Mouse (Mus musculus) lung, postnatal 14 days (tissue): Measurements from ENCODE around the gene Nudt3.
A peak's percentile ranks its signal among the peaks of the same experiment; 100 is the strongest.
"Not testable (repeated sequence)": the region's sequence is repeated elsewhere in the genome, so short reads cannot be mapped to it uniquely, and the experiment has no call there.

Experiments
- DNase-seq: peaks from one replicate; pipeline ENCODE4 v3.0.0; 2021

Gene Nudt3

DNA sequence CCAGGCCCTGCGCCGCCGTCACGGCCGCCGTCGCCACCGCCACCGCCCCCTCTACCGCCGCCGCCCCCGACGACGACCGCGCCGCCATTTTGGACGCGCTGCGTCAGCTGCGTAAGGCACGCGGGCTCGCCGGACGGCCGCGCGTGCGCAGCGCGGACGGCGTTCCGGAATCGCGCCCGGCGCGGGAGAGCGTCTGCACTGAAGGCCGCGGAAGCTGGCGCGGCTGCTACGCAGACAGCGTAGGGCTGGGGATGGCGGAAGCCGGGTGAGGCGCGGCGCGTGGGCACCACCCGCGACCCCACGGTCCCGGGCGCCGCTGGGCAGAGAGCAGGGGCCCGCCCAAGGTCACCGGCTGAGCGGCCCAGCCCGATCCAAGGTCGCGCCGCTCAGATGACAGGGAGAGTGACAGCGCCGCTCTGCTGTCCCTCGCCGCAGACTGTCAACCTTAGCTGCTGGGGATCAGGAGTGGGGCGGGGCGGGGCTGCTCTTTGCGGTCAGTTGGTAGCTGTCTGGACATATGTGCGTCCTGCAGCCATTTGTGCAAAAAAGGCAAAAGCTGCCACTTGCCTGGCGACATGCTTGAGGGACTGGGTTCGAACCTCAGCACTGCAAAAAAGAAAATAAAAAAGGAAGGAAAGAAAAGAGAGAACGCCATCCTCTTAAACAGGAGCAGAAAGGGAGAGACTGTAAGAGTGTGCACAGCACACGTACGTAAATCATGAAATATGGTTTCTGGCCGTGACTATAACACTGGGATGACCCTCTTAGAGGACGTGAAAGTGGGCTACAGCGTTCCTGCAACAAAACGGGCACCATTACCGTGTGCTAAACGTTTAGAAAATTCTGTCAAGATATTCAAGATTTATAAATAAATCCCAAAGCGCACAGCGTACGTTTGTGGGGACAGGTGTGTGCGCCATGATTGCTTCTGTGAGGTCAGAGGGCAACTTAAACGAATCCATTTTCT is at the start of gene Nudt3:
Gene Nudt3, minus strand, starts transcription at position 136 of the 967 bp plus-strand sequence.
- peak; percentile 88 for DNase-seq

DNA sequence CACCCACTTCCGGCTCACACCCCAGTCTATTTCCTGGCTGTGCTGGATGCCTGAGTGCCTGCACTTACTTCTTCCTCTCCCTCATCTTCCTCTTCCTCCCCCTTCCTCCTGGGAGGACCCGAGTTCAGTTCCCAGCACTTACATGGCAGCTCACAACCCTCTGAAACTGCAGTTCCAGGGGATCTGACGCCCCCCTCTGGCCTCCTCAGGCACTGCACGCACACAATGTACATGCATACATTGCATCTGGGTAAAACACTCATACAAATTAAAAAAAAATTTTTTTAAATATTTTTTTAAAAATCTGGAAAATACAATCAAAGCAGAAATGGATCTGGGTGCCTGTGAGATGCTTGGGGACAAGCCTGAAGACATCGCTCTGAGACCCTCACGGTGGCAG is 48.4 kb upstream of the Nudt3 start:
- DNase-seq: no peak

DNA sequence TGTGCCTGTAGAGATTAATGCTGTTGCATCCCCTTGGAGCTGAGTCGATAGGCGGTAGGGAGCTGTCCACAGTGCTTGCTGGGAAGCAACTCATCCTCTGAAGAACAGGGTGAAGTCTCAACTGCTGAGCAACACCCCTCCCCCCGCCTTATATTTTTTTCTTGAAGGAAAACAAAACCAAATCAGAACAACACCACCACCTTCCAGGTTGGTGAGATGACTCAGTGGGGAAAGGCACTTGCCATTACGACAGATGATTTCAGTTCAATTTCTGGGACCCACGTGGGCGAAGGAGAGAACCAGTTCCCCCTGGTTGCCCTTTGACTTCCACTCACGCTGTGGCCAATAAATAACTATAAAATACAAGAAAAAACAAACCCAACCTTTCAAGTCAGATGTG is 35.5 kb upstream of the Nudt3 start:
- no peak for DNase-seq

DNA sequence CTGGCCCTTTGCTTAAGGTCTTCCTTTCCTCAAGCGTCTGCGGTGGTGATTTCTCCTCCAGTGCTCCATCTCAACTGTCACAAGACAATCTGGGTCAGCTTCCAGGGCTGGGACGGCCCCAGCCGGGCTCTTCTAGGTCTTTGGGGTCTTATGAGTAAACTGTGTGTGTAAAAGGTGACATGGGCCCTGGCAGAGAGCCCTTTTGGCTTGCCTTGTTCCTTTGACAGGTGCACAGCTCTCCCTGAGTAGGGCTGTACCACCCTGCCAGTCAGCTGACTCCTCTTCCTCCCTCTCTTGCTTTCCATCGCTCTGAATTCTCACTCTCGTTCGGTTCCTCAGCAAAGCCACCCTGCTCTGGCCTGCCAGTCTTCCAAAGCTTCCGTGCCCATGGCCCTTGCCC is 33.8 kb upstream of the Nudt3 start:
- DNase-seq: no peak

DNA sequence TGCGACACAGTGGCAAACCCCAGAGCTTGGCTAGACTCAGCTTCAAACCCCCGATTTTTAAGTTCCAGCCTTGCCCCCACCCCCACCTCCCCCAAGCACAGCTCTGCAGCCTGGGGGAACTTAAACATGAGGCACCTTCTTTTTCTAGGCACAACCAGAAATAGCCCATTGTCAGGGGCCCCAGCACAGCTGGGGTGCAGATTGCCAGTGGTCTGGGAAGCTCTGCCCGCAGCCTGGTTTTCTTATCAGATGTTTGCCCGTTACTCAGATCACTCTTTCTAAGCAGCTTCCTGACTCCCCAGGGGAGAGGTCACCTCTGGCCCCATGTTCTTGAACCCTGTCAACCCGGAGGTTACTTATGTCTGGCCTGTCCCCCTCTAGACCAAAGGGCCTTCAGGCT is 33.1 kb upstream of the Nudt3 start:
- DNase-seq: no peak

DNA sequence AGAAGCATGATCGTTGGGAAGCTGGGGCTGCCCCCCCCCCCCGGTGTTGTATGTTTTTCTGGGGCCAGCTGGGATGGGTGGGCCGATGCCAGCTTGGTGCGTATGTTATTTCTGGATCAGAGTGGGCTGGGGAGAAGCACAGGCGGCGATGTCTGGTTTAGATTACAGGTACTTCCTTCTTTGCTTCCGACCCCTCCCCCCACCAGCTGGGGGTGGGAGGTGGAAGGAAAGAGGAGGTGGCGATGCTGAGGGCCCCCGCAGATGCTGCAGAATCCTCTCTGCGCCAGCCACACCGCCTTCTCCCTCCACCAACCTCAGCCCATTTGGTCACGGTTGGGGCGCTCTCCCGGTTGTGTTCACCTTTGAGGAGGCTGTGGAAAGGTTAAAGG is 32.7 kb upstream of the Nudt3 start:
- DNase-seq: no peak

DNA sequence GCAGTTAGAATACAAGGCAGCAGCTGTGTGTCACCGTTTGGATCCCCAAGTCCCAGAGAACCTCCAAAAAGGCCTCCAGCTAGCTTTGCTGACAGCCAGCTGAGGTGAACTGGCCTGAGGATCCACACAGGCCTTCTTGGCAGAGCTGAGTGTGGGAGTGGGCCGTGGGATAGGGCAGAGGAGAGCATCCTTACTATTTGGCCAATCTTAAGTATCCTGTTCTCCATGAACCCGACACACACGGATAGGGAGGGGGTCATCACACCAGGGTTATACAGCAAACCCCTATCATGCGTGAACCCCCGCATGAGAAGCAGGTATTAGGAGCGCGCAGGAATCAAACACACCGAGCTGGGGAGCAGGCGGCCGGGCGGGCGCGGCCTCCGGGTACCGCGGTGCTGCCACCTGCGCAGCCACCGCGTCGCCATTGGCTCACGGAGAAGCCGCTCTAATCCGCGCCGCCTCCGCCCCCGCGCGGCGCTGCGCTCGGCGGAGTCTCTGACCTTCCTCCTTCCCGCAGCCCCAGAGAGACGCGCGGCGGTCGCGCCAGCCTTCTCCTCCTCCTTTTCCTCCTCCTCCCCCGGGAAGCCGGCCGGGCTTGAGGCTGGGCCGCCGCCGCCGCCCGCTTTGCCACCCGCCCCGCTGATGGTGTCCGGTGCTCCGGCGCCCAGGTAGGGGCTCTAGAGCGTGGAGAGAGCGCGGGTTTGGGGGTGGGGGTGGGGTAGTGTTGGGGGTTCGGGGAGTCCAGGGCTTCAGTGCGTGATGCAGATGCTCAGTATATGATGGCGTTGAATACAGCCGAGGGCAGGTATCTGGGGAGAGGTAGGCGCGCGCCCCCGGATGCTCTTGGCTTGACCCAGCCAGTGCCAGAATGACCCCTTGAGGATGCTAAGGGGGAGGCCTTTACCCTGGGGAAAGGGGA is 32.1 kb upstream of the Nudt3 start, which contains the start of gene Pacsin1:
Gene Pacsin1, plus strand, starts transcription at position 421 of the 922 bp plus-strand sequence.
- peak; percentile 25 for DNase-seq

DNA sequence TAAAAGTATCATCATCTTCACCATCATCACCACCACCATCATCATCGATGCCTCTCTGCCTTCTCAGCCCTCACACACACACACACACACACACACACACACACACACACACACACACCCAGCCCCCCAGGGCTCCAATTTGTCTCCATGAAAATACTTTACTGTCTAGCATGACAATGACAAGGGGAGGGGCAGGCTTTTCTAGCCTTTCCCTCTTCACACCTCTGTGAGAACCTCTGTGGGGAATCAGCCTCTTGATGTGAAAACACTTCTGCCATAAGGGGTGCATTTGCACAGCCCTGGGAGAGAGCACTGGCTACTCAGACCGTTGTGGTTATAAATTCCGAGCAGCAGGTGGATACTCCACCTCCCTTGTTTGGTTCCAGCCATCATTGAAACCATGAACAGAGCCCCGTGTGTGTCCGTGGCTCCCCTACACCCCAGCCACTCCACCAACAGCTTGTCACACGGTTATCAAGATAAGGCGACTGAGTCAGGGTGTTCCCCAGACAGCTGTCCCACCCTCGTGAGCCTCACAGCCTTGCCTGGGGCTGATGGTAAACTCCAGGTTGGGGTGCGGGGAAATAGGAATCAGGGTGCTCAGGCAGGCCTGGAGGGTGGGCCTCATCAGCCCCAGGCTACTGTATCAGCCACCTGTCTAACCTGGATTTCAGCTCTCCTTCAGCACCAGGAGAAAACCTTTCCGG is 30.1 kb upstream of the Nudt3 start:
- DNase-seq: no peak

DNA sequence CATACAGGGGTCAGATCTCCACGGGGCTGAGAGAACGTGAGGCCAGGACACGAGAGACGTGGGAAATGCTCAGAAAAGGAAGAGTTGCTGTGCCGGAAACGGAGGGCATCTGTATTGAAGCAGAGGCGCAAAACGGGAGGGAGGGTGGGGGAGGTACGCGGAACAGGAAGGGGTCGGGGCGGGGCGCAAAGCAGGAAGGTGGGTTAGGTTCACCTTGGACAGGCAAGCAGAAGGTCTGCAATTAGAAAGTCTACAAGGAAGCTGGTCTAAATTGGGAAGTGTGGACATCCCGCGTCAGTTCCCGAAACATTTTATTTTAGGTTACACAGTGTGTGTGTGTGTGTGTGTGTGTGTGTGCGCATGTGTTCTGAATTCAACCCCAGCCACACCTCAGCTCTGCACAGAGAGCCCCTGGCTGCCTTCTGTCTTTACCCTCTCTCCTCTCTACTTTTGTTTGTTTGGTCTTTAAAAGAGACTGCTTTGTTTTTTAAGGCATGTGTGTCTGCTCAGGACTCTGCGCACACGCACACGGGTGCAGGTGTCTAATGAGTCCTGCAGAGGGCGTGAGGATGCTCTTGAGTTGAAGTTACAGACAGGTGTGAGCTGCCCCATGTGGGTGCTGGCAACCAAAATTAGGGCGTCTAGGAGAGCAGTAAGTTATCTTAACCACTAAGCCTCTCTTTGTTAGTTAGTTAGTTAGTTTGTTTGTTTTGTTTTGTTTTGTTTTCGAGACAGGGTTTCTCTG is 28.9 kb upstream of the Nudt3 start:
- DNase-seq: no peak

DNA sequence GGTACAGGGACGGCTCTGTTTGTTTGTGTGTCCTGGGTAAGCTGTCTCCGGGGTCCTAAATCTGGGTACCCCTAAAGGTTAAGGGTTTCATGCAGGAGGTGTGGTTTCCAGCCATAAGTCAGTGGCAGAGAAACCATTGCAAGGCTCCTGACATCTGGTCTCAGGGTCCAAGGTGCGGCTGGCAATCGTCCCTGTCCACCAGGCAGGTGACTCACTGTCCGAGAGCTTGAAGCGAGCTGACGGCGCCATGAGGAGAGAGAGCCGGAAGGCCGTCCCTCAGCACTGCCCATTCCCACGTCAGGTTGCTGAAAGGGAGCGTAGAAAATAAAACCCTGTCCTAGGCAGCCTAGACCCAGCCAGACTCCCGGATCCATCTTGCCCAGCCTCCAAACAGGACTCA is 27.3 kb upstream of the Nudt3 start:
- DNase-seq: no peak

DNA sequence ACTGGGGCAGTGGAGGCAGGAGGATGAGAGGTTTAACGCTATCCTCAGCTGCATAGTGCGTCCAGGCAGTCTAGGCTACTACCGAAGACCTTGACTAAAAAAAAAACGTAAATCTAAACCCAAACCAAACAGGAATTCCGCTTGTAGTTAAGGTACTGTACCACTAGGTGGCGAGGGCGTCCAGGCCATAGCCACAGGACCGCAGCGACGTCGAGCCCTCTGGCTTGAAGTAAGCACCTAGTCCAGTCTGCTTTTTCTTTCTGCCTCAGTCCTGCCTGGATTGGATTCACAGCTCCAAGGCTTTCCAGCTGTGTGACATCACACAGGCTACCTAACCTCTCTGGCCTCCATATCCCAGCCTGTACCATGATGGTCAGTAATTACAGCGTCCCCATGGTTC is 26.9 kb upstream of the Nudt3 start:
- DNase-seq: peak; percentile 63

DNA sequence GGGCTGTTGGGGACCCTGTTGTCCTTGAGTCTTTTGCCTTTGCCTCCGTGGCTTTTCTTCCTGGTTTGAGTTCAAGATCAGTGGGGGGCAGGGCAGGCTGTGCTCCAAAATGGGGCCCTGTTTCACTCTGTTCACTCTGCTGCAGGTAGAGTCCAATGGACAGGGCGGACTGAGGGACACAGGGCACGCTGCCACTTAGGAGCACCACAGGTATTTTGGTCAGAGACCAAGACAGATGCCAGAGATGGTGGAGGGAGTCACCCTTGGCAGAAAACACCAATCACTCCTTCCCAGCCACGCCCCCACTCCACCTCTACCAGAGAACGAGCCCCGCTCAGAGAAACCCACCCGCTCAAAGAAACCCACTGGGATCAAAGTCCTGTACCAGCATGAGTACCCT is 22.5 kb upstream of the Nudt3 start:
- no peak for DNase-seq

DNA sequence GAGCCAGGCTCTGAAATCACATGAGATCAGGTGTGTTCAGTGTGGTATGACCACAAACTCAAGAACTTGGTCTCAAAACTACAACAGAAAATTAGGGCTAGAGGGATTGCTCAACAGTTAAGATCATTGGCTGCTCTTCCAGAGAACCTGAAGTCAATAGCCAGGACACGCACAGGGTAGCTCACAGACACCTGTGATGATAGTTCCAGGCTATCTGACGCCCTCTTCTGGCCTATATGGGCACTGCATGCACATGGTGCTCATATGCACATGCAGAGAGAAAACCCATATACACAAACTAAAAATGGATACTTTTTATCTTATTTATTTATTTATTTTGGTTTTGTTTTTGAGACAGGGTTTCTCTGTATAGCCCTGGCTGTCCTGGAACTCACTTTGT is 21.3 kb upstream of the Nudt3 start:
- DNase-seq: no peak

DNA sequence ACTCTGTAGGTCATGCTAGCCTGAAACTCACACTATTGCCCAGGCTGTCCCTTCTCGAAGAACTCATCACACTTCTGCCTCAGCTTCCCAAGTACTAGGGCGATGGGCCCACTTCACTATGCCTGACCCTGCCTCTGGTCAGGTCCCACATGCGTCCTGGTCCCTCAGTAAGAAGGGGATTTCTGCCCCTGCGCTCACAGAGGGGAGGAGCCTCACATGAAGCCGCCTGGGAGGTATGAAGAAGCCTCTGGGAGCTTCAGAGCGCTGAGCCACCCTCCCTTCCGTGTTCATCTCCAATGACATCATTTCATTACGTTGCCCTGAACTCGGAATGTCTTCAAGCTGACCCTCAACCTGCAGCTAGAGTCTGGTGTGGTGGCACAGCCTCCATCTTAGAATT is 20.5 kb upstream of the Nudt3 start:
- no peak for DNase-seq

DNA sequence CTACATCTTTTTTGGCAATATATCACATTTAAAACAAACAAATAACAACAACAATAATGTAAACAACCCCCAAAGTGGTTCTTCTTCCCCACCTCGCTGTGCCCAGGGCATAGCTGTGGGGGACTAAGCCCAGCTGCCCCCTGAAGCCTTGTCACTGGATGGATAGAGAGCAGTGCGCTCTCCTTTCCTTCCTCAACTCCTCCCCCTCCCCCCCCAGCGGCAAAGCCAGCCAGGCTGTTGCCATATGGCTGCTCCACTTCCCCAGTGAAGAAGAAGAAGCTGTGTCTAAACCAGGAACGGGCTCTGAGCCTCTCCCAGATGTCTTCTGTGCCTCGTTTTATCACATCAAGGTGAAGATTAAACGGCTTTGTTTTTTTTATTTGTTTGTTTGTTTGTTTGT is 19.8 kb upstream of the Nudt3 start:
- no peak for DNase-seq

DNA sequence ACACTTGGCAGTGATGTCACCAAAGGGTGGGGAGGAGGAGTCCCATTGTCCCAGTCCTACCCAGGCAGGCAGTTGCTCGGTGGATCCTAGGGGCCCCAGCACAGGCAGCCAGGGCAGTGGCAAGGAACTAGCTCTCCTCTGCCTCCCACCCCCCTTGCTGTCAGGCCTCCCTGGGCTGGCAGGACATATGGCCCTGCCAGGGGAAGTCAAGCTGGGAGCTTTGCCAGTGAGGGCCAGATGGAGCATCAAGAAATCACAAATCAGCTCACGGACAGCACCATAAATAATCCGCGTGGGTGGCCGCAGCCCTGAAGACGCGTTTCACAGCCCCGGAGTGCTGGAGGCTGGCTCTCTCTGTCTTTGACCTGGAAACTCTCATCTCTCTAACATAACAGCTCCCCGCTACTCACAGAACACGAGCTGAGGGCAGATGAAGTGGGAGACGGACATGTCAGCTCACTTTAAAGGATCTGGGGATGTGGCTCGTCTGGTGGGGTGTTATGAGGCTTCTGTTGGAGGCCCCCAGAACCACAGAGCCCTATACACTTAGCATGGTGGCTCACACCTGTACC is 19.3 kb upstream of the Nudt3 start:
- no peak for DNase-seq

DNA sequence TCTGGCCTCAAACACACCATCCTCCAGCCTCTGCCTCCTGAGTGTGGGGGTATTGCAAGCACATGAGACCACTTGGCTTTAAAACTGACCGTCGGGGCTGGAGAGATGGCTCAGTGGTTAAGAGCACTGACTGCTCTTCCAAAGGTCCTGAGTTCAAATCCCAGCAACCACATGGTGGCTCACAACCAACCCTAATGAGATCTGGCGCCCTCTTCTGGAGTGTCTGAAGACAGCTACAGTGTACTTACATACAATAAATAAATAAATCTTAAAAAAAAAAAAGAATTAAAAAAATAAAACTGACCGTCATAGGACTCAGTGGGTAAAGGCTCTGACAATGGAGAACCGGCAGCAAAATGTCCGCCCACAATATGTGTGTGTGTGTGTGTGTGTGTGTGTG is 16.6 kb upstream of the Nudt3 start:
- not testable (repeated sequence) for DNase-seq

DNA sequence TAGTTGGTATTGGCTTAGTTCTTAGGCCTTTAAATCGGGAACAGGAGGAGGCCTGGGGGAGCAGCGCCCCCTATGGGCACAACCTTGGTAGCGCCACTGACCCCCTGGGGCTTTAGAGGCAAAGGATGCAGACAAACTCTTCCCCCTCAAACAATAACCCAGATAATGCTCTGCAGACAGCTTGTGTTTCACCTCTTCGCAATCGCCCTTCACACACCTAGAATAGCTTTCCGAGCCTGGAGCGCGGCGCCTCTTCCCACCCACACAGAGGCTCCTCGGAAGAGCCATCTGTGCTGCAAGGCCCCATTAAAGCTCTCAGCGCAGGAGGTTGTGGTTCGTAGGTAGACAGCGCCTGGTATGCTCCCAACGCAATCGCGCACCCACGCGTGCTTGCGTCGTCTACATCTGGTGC is 15.6 kb upstream of the Nudt3 start:
- DNase-seq: peak; percentile 20

DNA sequence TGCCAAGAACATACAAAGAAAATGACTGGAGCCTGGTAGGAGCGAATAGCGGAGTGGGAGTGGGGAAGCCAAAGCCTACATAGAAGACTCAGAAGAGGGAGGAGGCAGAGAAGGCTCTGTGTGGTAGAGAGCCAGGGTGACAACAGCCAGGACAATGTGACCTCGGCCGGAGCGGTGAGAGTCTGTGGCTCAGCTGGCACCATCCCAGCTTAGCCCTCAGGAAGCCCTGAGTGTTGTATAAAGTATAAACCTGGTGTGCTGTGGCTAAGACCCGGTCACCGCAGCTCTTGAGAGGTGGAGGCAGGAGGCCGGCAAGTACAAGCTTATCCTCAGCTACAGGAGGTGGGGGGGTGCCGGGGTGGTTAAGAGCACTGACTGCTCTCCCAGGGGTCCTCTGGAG is 14.0 kb upstream of the Nudt3 start:
- DNase-seq: no peak

DNA sequence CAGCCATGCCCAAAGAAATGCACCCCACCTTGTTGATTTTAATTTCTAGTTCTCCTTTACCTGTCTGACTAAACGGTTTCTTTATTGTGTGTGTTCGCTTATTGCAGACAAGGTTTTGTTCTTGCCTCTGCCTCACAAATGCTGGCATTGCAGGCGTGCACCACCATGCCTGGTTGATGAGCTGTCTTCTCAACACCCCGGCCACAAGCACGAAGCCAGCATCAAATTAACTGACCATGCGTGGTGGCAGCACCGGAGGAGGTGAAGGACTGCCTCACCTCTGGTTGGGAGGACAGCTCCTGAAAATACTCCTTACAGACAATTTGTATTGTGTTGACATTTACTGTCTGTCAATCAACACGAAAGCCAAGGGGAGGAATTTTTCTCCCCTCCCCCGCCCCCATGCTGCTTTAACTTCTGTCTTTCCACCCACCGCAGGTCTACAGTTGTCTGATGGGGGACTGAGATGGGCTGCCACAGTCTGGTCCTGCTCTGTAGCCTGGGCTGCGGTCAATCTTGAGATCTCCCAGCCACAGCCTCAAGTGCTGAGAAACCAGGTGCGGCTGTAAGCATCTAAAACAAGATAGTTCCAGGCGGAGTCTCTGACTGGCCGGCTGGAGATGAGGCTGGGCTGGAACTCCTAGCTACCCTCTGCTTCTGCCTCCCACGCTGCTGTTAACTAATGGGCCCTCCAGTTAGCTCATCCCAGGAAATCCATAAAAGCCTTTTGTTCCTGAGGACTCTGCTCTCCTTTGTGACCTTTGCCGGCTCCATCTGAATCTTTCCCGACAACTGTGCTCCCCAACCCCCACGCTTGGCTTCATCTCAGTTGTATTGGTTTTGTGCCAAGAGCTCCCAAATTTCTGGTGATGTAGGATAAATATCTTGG is 13.1 kb upstream of the Nudt3 start, which contains the start of gene Rps10:
Gene Rps10, minus strand, starts transcription at position 538 of the 889 bp plus-strand sequence.
- DNase-seq: no peak

DNA sequence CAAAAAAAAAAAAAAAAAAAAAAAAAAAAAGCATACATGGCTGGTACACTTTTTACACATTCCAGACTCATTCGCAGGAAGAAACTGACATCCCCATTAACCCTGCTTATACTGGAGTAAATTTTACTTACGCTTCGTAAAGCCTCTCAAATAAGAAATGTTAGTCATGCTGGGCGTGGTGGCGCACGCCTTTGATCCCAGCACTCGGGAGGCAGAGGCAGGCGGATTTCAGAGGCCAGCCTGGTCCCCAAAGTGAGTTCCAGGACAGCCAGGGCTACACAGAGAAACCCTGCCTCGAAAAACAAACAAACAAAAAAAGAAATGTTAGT is 12.2 kb upstream of the Nudt3 start:
- DNase-seq: not testable (repeated sequence)
